12 mouse cellular contexts compared by ENCODE assay signal in the genomic region with DNA sequence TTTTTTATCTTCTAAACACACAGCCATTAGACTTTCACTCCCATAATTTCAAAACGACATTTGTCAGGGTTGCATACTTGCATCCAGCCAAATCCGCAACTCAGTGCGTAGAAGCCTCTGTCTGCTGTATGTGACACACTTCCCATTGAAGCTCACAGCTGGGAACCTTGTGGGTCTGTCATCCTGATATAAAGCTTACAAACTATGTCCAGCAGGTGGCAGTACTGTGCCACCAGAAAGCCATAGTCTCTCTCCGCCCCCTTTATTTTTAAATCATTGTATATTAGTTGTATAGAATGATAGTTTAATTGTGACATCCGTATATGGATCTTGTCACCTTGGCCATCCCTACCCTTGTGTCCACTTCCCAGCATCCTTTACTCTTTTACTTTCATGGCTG.
A peak's percentile ranks its signal among the peaks of the same experiment; 100 is the strongest.
DNase-seq lines count a peak whose midpoint lies in the region; ATAC-seq and TF ChIP-seq lines count a peak whose summit lies in the region.
"Had no signal": no experiment of that assay in that cellular context is flagged by ENCODE, and none has a peak within 500 bp of the region (broad histone marks: within the 10 kb centered on the region; RNA-seq: fewer than 3 reads in every experiment).

No protein-coding gene starts in this region.

- no peak for DNase-seq in heart, adult 2 months
- peak; percentile 3 for DNase-seq in lung, postnatal 14 days
- no peak for DNase-seq in lung, adult 2 months
- peak; percentile 47 for DNase-seq in brain, adult 2 months (ENCODE audit: low read depth, low spot score)
- DNase-seq in telencephalon, adult 2 months (ENCODE audit: low read depth, low spot score): peak; percentile 11
- no peak for DNase-seq in heart, adult 18-20 months
- DNase-seq: gastrocnemius, postnatal 25 days; kidney, adult 2 months; lung, adult 18-20 months had no signal

- no peak for TF ChIP-seq POLR2A in heart, adult 2 months (IDR thresholded peaks at IDR 0.05; ENCODE audit: insufficient read depth, low read depth, low read length)
- no peak for TF ChIP-seq POLR2A in lung, adult 2 months (IDR thresholded peaks at IDR 0.05; ENCODE audit: borderline replicate concordance, extremely low read depth, low read depth, low read length)

- H3K4me1 ChIP-seq in heart, adult 2 months (ENCODE audit: control insufficient read depth, insufficient read depth, low read length): no peaks in the 10 kb centered on the region
- no peaks in the 10 kb centered on the region for H3K4me1 ChIP-seq in heart, embryonic 11.5 days (ENCODE audit: control insufficient read depth, insufficient read depth, low read length)
- H3K4me1 ChIP-seq in lung, adult 2 months (ENCODE audit: control insufficient read depth, insufficient read depth, low read length): no peaks in the 10 kb centered on the region
- no peaks in the 10 kb centered on the region for H3K4me1 ChIP-seq in hindbrain, embryonic 13.5 days (replicated peaks)
- H3K4me1 ChIP-seq: neural tube, embryonic 13.5 days had no signal

- no peaks in the 10 kb centered on the region for H3K36me3 ChIP-seq in heart, adult 2 months (ENCODE audit: control insufficient read depth, insufficient read depth, low read length)
- no peaks in the 10 kb centered on the region for H3K36me3 ChIP-seq in heart, embryonic 11.5 days (ENCODE audit: control insufficient read depth, insufficient read depth, low read length)
- no peaks in the 10 kb centered on the region for H3K36me3 ChIP-seq in hindbrain, embryonic 13.5 days
- H3K36me3 ChIP-seq: neural tube, embryonic 13.5 days had no signal

- H3K27ac ChIP-seq in heart, adult 2 months: no peak overlapping the region
- H3K27ac ChIP-seq in heart, embryonic 11.5 days (ENCODE audit: low read depth, low read length): no peak overlapping the region
- H3K27ac ChIP-seq in hindbrain, embryonic 13.5 days: no peak overlapping the region
- H3K27ac ChIP-seq: neural tube, embryonic 13.5 days had no signal

- TF ChIP-seq CTCF in heart, adult 2 months (IDR thresholded peaks at IDR 0.05): peak; percentile 16; the same call in 1 of the 2 replicates
- no peak for TF ChIP-seq CTCF in lung, adult 2 months (IDR thresholded peaks at IDR 0.05; ENCODE audit: insufficient read depth, low read length)

- no peak for TF ChIP-seq EP300 in heart, adult 2 months (IDR thresholded peaks at IDR 0.05; ENCODE audit: insufficient read depth, low read depth, low read length)

- no peaks in the 10 kb centered on the region for H3K9me3 ChIP-seq in heart, embryonic 11.5 days (replicated peaks; ENCODE audit: control insufficient read depth, low read length)
- H3K9me3 ChIP-seq in hindbrain, embryonic 13.5 days: no peaks in the 10 kb centered on the region
- H3K9me3 ChIP-seq: neural tube, embryonic 13.5 days had no signal

- H3K4me2 ChIP-seq in heart, embryonic 11.5 days: no peak overlapping the region
- no peak overlapping the region for H3K4me2 ChIP-seq in hindbrain, embryonic 13.5 days
- H3K4me2 ChIP-seq: neural tube, embryonic 13.5 days had no signal

- no peaks in the 10 kb centered on the region for H3K79me2 ChIP-seq in heart, adult 2 months (replicated peaks; ENCODE audit: control insufficient read depth, insufficient read depth, low read length)

- ATAC-seq in heart, embryonic 11.5 days (replicated peaks; ENCODE audit: insufficient number of reproducible peaks, low FRiP score, low TSS enrichment): no peak
- ATAC-seq in hindbrain, embryonic 13.5 days (ENCODE audit: low FRiP score): no peak

- H3K9ac ChIP-seq in heart, adult 2 months (ENCODE audit: low read depth, low read length): no peak overlapping the region
- H3K9ac ChIP-seq in heart, embryonic 11.5 days (ENCODE audit: low read depth, low read length): no peak overlapping the region
- H3K9ac ChIP-seq in hindbrain, embryonic 13.5 days: no peak overlapping the region
- H3K9ac ChIP-seq: neural tube, embryonic 13.5 days had no signal

- H3K27me3 ChIP-seq in heart, adult 2 months (ENCODE audit: control insufficient read depth, insufficient read depth, low read length): no peaks in the 10 kb centered on the region
- H3K27me3 ChIP-seq in heart, embryonic 11.5 days (ENCODE audit: control insufficient read depth, insufficient read depth, low read length): no peaks in the 10 kb centered on the region
- H3K27me3 ChIP-seq in hindbrain, embryonic 13.5 days: no peaks in the 10 kb centered on the region
- H3K27me3 ChIP-seq: neural tube, embryonic 13.5 days had no signal

- WGBS in heart, adult 2 months: 67% methylated on average over 5 of the region's 5 CpGs
- WGBS in heart, embryonic 11.5 days (ENCODE audit: insufficient replicate concordance): 65% methylated on average over 5 of the region's 5 CpGs
- 67% methylated on average over 5 of the region's 5 CpGs for WGBS in lung, adult 2 months
- WGBS in hindbrain, embryonic 13.5 days: 64% methylated on average over 5 of the region's 5 CpGs

- no peak overlapping the region for H3K4me3 ChIP-seq in heart, adult 2 months
- no peak overlapping the region for H3K4me3 ChIP-seq in heart, embryonic 11.5 days (ENCODE audit: low read depth, low read length)
- H3K4me3 ChIP-seq in lung, adult 2 months (replicated peaks; ENCODE audit: extremely low read depth, low read depth, low read length): no peak overlapping the region
- H3K4me3 ChIP-seq in hindbrain, embryonic 13.5 days: no peak overlapping the region
- H3K4me3 ChIP-seq: neural tube, embryonic 13.5 days had no signal

- intact Hi-C loops in heart, adult 2 months (cut with DNase I): no loop called here

Comparison
In these comparisons a context has a peak if more than half of its experiments do, and no peak if none do; other contexts are left out.
1. DNase-seq: peak in lung, postnatal 14 days (single experiment), brain, adult 2 months (single experiment) and telencephalon, adult 2 months (single experiment); none in heart, adult 2 months (0 of 2), lung, adult 2 months (single experiment) and heart, adult 18-20 months (0 of 2).